Mouse (Mus musculus) small intestine, adult 2 months (tissue): ENCODE measurements around the gene Nid1.

Experiments used
- CTCF ChIP-seq: fragments of 200-500 bp; IDR thresholded peaks from 2 replicates; pipeline ENCODE4 v1.5.1; 2012; ENCODE audit warnings: low read depth, mild to moderate bottlenecking, control low read depth, inconsistent platforms, low read length, moderate library complexity, mixed read lengths; ENCODE audit not compliant: insufficient replicate concordance, insufficient read length; ENCODE audit errors: extremely low read depth
- POLR2A ChIP-seq: fragments of 200-500 bp; IDR thresholded peaks from 2 replicates; pipeline ENCODE4 v1.6.1; 2012; ENCODE audit warnings: low read depth, mild to moderate bottlenecking, control low read depth, inconsistent platforms, low read length, moderate library complexity

DNA sequence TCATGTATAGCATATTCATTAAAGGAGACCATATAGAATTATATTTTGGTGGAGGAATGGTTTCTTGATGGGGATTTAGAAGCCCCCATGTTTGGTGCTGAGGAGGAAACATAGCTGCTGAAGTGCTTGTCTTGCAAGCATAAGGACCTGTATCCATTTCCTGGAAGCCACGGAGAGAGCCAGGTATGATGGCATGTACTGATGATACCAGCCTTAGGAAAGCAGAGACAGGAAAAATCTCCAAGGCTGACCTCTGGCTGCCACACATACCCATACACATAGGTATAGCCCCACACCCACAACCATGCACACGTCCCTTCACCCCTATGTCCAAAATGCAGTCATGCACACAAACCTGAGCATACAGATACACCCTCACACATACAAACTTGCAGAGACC, 39.2 kb downstream of the Nid1 start:
- TF ChIP-seq POLR2A, result no peak
- TF ChIP-seq CTCF, result no peak
